Mouse (Mus musculus): Measurements from ENCODE around the gene Tprn. TPM values are rescaled to one million over a fixed set of nuclear protein-coding genes. Genes with fewer than 3 reads are reported as not detected.

Tprn gene
- polyA plus RNA-seq, 1 experiment from 2014 or later, result 8.2 TPM

GRCm38 (mm10) chr2:25271827-25272511 lies 9.6 kb downstream of the Tprn start, which contains the start of the genes Ssna1 and Anapc2:
Ssna1 (minus strand) TSS chr2:25272438.
Anapc2 (plus strand) TSS chr2:25272478.
- no peaks in the 10 kb centered on the region for H3K27me3 ChIP-seq
- ATAC-seq (ENCODE audit: low FRiP score, low read depth), result peak; percentile 98
- peaks cover 65% of the 10 kb centered on the region for H3K36me3 ChIP-seq
- H3K4me1 ChIP-seq, result peaks cover 28% of the 10 kb centered on the region
- WGBS, result under 1% methylated on average over 55 of the region's 55 CpGs
- peak within 1 kb of the TSS; percentile 94 for H3K4me3 ChIP-seq
- no peaks in the 10 kb centered on the region for H3K9me3 ChIP-seq
- peak within 1 kb of the TSS; percentile 72 for H3K27ac ChIP-seq
- peak within 1 kb of the TSS; percentile 93 for H3K4me2 ChIP-seq (replicated peaks)
- peak within 1 kb of the TSS; percentile 93 for H3K9ac ChIP-seq

- Histone ChIP-seq H3K27ac (no peak overlapping the region), H3K4me3 (peak overlapping the region; percentile 94), H3K4me2 (replicated peaks) (peak overlapping the region; percentile 93), H3K27me3 (no peaks in the 10 kb centered on the region), H3K9me3 (no peaks in the 10 kb centered on the region), H3K4me1 (peaks cover 28% of the 10 kb centered on the region), H3K36me3 (peaks cover 70% of the 10 kb centered on the region), H3K9ac (peak overlapping the region; percentile 93)
- ATAC-seq (ENCODE audit: low FRiP score, low read depth), result peak; percentile 60
- WGBS, result 0% methylated on average over 28 of the region's 29 CpGs
These were observed 10.1 kb downstream of the Tprn start for GRCm38 (mm10) chr2:25272515-25272914.

DNA sequence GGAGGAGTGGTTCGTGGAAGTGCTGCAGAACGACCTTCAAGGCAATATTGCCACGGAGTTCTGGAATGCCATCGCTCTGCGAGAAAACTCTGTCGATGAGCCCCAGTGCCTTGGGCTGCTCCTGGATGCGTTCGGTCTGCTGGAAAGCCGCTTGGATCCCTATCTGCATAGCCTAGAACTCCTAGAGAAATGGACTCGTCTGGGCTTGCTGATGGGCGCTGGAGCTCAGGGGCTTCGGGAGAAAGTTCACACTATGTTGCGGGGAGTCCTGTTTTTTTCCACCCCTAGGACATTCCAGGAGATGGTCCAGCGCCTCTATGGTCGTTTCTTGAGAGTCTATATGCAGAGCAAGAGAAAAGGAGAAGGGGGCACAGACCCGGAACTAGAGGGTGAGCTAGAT lies 10.6 kb downstream of the Tprn start:
- WGBS, result 39% methylated on average over 16 of the region's 16 CpGs
- peak overlapping the region; percentile 93 for H3K9ac ChIP-seq
- no peaks in the 10 kb centered on the region for H3K9me3 ChIP-seq
- H3K27ac ChIP-seq, result no peak overlapping the region
- peak overlapping the region; percentile 93 for H3K4me2 ChIP-seq (replicated peaks)
- H3K36me3 ChIP-seq, result peaks cover 75% of the 10 kb centered on the region
- H3K27me3 ChIP-seq, result no peaks in the 10 kb centered on the region
- ATAC-seq (ENCODE audit: low FRiP score, low read depth), result no peak
- peaks cover 28% of the 10 kb centered on the region for H3K4me1 ChIP-seq
- peak overlapping the region; percentile 94 for H3K4me3 ChIP-seq

GRCm38 (mm10) chr2:25278928-25279882 lies 16.8 kb downstream of the Tprn start:
- ATAC-seq (ENCODE audit: low FRiP score, low read depth), result 0 out of 2 replicates have a peak, but pooled peaks have one; percentile 28
- 65% methylated on average over 13 of the region's 13 CpGs for WGBS
- H3K4me2 ChIP-seq (replicated peaks), result no peak overlapping the region
- no peaks in the 10 kb centered on the region for H3K27me3 ChIP-seq
- peaks cover 2% of the 10 kb centered on the region; the same call in 1 of the 2 replicates for H3K4me1 ChIP-seq
- H3K9me3 ChIP-seq, result no peaks in the 10 kb centered on the region
- peaks cover 98% of the 10 kb centered on the region for H3K36me3 ChIP-seq
- H3K27ac ChIP-seq, result no peak overlapping the region
- no peak overlapping the region for H3K9ac ChIP-seq
- H3K4me3 ChIP-seq, result no peak overlapping the region

DNA sequence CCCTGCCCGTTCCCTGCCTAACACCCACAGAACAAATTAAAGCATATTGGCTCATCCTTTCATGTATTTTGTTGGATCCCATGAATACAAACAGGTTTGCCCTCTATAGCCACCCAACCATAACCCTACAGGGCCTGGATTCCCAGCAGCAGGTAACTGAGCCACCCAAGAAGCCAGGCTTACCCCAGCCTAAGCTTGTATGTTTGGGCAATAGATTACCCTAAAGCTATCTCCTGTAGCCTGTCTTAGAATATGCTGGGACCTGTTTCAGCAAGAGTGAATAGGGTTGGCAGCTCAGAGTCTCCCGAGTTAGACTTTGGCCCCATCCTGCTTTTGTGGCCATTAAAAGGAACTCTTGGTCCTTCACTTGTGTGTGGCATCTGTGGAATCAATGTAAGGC lies 23.1 kb downstream of the Tprn start:
- WGBS, result 89% methylated on average over 2 of the region's 2 CpGs
- no peak overlapping the region for H3K4me2 ChIP-seq (replicated peaks)
- H3K36me3 ChIP-seq, result peaks cover 58% of the 10 kb centered on the region
- H3K27me3 ChIP-seq, result peaks cover 47% of the 10 kb centered on the region
- H3K27ac ChIP-seq, result no peak overlapping the region
- no peaks in the 10 kb centered on the region for H3K9me3 ChIP-seq
- ATAC-seq (ENCODE audit: low FRiP score, low read depth), result no peak
- H3K9ac ChIP-seq, result no peak overlapping the region
- peaks cover 10% of the 10 kb centered on the region; the same call in 1 of the 2 replicates for H3K4me1 ChIP-seq
- no peak overlapping the region for H3K4me3 ChIP-seq

GRCm38 (mm10) chr2:25286314-25286713 lies 23.9 kb downstream of the Tprn start:
- Histone ChIP-seq H3K36me3 (peaks cover 50% of the 10 kb centered on the region), H3K9ac (no peak overlapping the region), H3K4me3 (no peak overlapping the region), H3K9me3 (no peaks in the 10 kb centered on the region), H3K27me3 (peaks cover 55% of the 10 kb centered on the region), H3K4me1 (peaks cover 16% of the 10 kb centered on the region; the same call in 1 of the 2 replicates), H3K27ac (no peak overlapping the region), H3K4me2 (replicated peaks) (no peak overlapping the region)
- whole genome bisulfite sequencing, result 72% methylated on average over 1 of the region's 1 CpGs
- ATAC-seq (ENCODE audit: low FRiP score, low read depth), result no peak

DNA sequence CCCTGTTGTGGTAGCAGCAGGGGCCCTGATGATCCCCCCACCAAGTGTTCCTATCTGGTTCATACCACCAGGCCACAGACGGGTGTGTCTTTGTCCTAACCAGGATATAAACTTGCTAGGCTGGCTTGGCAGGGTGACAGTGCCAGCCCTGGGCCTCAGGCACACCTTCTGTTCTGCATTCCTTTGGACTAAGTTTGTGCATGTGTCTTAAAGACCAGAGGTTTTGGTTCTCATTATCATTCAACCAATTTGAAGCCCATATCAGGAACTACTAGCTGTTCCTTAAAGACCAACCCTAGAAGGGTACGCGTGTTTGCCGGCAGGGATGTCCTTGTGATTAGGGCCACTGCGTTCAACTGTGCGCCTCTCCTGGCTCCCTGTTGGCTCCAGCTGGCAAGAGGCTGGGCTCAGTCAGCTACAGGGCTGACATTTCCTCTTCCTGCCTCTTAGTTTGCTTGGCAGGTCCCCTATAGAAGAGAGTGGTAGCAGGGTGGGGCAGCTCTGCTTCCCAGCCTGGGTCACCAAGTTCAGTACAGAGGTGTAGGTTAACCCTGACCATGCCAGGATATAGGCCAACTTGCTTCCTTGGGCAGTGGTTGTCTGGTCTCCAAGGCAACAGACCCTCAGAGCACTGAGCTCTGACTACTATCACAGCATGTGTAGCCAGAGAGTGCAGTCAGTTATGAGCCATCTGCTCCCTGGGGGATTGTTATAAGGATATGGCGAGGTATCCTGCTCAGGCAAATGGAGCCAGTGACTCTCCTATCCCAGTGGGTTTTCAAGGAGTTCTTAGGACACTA lies 24.6 kb downstream of the Tprn start:
- Histone ChIP-seq H3K9me3 (no peaks in the 10 kb centered on the region), H3K4me3 (no peak overlapping the region), H3K27ac (no peak overlapping the region), H3K27me3 (peaks cover 62% of the 10 kb centered on the region), H3K4me1 (peaks cover 18% of the 10 kb centered on the region), H3K36me3 (peaks cover 45% of the 10 kb centered on the region), H3K9ac (no peak overlapping the region), H3K4me2 (replicated peaks) (no peak overlapping the region)
- no peak for ATAC-seq (ENCODE audit: low FRiP score, low read depth)
- WGBS, result 51% methylated on average over 7 of the region's 7 CpGs

DNA sequence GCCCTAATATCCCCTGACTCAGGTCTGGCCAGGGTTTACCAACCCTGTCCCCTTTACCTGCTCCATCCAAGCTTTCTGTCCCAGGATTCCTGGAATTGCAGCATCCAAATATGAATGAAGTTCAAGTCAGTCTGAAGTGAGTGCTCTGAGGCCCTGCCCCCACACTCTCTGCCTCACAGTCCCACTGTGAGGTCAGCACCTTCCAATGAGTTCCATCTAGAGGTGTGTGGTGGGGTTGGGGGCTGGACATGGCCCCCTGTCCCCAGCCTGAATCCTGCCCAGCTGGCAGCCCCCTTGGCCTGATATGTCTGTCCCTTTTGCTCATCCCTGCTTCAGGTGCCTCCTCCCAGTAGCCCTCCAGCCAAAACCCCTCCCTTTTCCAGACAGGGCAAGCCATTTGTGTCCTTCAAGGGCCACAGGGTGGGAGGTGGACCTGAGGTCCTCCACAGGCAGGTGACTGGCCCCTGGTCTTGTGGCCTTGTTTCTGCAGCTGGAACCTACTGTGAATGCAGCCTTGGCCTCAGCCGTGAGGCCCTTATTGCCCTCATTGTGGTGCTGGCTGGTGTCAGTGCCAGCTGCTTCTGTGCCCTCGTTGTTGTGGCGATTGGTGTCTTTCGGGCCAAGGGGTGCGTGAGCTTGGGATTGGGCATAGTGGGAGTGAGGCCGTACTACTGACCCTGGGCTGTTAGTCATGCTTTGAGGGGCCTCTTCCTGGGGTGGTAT lies 25.7 kb downstream of the Tprn start, which contains the start of gene Tmem210:
TSS of gene Tmem210 (plus strand) at position 219 of the 723 bp plus-strand sequence.
- peaks cover 24% of the 10 kb centered on the region for H3K4me1 ChIP-seq
- ATAC-seq (ENCODE audit: low FRiP score, low read depth), result no peak
- H3K9ac ChIP-seq, result no peak within 1 kb of the TSS
- H3K27me3 ChIP-seq, result peaks cover 73% of the 10 kb centered on the region
- H3K4me2 ChIP-seq (replicated peaks), result no peak within 1 kb of the TSS
- 88% methylated on average over 6 of the region's 6 CpGs for WGBS
- no peaks in the 10 kb centered on the region for H3K9me3 ChIP-seq
- no peak within 1 kb of the TSS for H3K27ac ChIP-seq
- no peak within 1 kb of the TSS for H3K4me3 ChIP-seq
- peaks cover 35% of the 10 kb centered on the region for H3K36me3 ChIP-seq

DNA sequence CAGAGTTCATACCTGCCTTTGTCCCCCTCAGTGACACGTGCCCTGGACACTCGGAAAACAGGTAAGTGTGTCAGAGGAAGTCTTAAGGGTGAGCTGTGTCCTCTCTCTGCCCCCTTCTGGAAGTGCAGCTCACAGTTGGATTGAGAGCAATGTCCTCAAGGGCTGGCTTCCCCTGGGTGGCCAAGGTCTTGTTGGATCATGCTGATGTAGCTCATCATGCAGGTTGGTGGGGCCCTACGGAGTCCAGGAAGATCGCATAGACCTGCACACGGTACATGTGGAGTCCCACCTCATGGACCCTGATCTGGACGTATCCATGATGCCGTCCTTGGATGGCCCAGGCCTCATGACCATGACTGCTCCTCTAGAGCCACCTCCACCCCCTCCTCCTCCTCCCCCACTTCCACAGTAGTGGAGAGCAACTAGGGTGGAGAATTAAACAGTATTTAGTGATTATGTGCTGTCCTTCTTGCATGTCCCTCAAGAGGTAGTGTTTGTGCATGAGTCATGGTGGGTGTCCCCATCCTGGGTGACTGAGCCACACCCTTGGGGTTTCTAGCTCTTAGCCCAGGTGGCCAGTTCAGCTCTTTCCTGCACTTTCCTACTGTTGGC lies 26.4 kb downstream of the Tprn start:
- no peak for ATAC-seq (ENCODE audit: low FRiP score, low read depth)
- Histone ChIP-seq H3K4me3 (no peak overlapping the region), H3K27ac (no peak overlapping the region), H3K9me3 (no peaks in the 10 kb centered on the region), H3K4me2 (replicated peaks) (no peak overlapping the region), H3K9ac (no peak overlapping the region), H3K27me3 (peaks cover 80% of the 10 kb centered on the region), H3K4me1 (peaks cover 24% of the 10 kb centered on the region), H3K36me3 (peaks cover 27% of the 10 kb centered on the region)
- WGBS, result 84% methylated on average over 7 of the region's 7 CpGs

GRCm38 (mm10) chr2:25289651-25290050 lies 27.2 kb downstream of the Tprn start, which contains the start of gene Lrrc26:
Lrrc26 (plus strand) TSS chr2:25289915.
- no peak within 1 kb of the TSS for H3K9ac ChIP-seq
- no peaks in the 10 kb centered on the region for H3K9me3 ChIP-seq
- ATAC-seq (ENCODE audit: low FRiP score, low read depth), result no peak
- no peak within 1 kb of the TSS for H3K27ac ChIP-seq
- peak within 1 kb of the TSS; percentile 24 for H3K4me3 ChIP-seq
- peak within 1 kb of the TSS; percentile 47 for H3K4me2 ChIP-seq (replicated peaks)
- peaks cover 88% of the 10 kb centered on the region for H3K27me3 ChIP-seq
- peaks cover 19% of the 10 kb centered on the region for H3K36me3 ChIP-seq
- 11% methylated on average over 11 of the region's 11 CpGs for WGBS
- H3K4me1 ChIP-seq, result peaks cover 24% of the 10 kb centered on the region

Data from limb, embryonic 13.5 days (tissue).